ENCODE assay signal across 27 mouse cellular contexts in the genomic region with DNA sequence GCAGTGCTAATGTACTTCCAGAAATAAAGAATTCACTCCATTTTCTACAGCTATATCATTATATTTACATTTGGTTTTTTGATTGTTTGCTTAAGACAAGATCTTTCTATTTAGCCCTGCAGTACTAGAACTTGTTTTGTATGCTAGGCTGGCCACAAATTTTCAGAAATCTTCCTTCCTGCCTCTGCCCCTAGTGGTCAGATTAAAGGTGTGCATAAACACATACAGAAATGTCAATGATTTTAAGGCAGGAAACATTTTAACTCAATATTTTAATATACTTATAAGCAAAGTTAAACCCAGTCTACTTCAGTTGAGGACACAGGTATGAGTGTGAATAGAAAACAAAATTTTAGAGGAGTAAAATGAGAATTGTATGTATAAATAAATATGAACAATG.
DNase-seq lines count a peak whose midpoint lies in the region; TF ChIP-seq lines count a peak whose summit lies in the region.
"Had no signal": no experiment of that assay in that cellular context is flagged by ENCODE, and none has a peak within 500 bp of the region (broad histone marks: within the 10 kb centered on the region; RNA-seq: fewer than 3 reads in every experiment).

No protein-coding gene starts in this region.

- H3K27me3 ChIP-seq in thymus, adult 2 months (ENCODE audit: control insufficient read depth, insufficient read depth, low read length): no peaks in the 10 kb centered on the region
- H3K27me3 ChIP-seq: forebrain, embryonic 15.5 days; heart, embryonic 12.5 days; hindbrain, embryonic 12.5 days; limb, embryonic 13.5 days; liver, embryonic 12.5 days; neural tube, embryonic 15.5 days; Patski had no signal

- H3K4me1 ChIP-seq in thymus, adult 2 months (replicated peaks; ENCODE audit: control insufficient read depth, insufficient read depth, low read length): no peaks in the 10 kb centered on the region
- H3K4me1 ChIP-seq: embryonic facial prominence, embryonic 10.5 days; forebrain, embryonic 15.5 days; heart, embryonic 12.5 days; hindbrain, embryonic 12.5 days; limb, embryonic 13.5 days; liver, embryonic 12.5 days; neural tube, embryonic 15.5 days had no signal

- no peak overlapping the region for H3K27ac ChIP-seq in left cerebral cortex, adult 2 months
- H3K27ac ChIP-seq in thymus, adult 2 months (ENCODE audit: control insufficient read depth, insufficient read depth, low read length): no peak overlapping the region
- H3K27ac ChIP-seq: embryonic facial prominence, embryonic 10.5 days; forebrain, embryonic 15.5 days; hindbrain, embryonic 12.5 days; limb, embryonic 13.5 days; liver, embryonic 12.5 days; neural tube, embryonic 15.5 days had no signal

- H3K36me3 ChIP-seq in thymus, adult 2 months (ENCODE audit: control insufficient read depth, insufficient read depth, low read length): no peaks in the 10 kb centered on the region
- H3K36me3 ChIP-seq: embryonic facial prominence, embryonic 10.5 days; forebrain, embryonic 15.5 days; heart, embryonic 12.5 days; hindbrain, embryonic 12.5 days; limb, embryonic 13.5 days; liver, embryonic 12.5 days; neural tube, embryonic 15.5 days had no signal

- peak; percentile 41 for TF ChIP-seq CTCF in left cerebral cortex, adult 2 months (IDR thresholded peaks at IDR 0.05)
- no peak for TF ChIP-seq CTCF in thymus, adult 2 months (IDR thresholded peaks at IDR 0.05; ENCODE audit: borderline replicate concordance, control insufficient read depth, extremely low read depth, insufficient read depth, low read length, poor library complexity)

- H3K4me3 ChIP-seq in left cerebral cortex, adult 2 months: no peak overlapping the region
- H3K4me3 ChIP-seq in thymus, adult 2 months (ENCODE audit: control insufficient read depth, insufficient read depth, low read length): no peak overlapping the region
- H3K4me3 ChIP-seq: embryonic facial prominence, embryonic 10.5 days; forebrain, embryonic 15.5 days; heart, embryonic 12.5 days; hindbrain, embryonic 12.5 days; limb, embryonic 13.5 days; liver, embryonic 12.5 days; neural tube, embryonic 15.5 days had no signal

- DNase-seq in embryo, embryonic 11 days: peak; percentile 16
- DNase-seq in embryo, embryonic 10.5 days (ENCODE audit: low spot score): no peak
- DNase-seq in left cerebral cortex, adult 2 months (ENCODE audit: extremely low spot score in 1 of 2, low spot score in 2 of 2): no peak
- DNase-seq in left cerebral cortex, postnatal 4 days: no peak
- DNase-seq in ES-CJ7 (ENCODE audit: low read depth, low spot score): peak; percentile 15
- peak; percentile 4 for DNase-seq in retina, postnatal 1 day
- DNase-seq in thymus, adult 2 months: no peak
- DNase-seq: adrenal gland, adult 8-10 months; cerebellum, adult 8-10 months; gastrocnemius, postnatal 14 days; heart, adult 18-20 months; heart, postnatal 10 days; kidney, adult 2 months; kidney, postnatal 10 days; layer of hippocampus, postnatal 36 days; lung, adult 2 months; lung, postnatal 4 days; right cerebral cortex, postnatal 14 days; thymus, postnatal 25 days had no signal

- intact Hi-C loops in left cerebral cortex, adult 2 months (cut with DNase I): no loop called here
- intact Hi-C loops in left cerebral cortex, postnatal 4 days (cut with DNase I): no loop called here

- TF ChIP-seq POLR2A in thymus, adult 2 months (IDR thresholded peaks at IDR 0.05; ENCODE audit: control insufficient read depth, extremely low read depth, insufficient read depth, low read length, poor library complexity): no peak

Comparison
In these comparisons a context has a peak if more than half of its experiments do, and no peak if none do; other contexts are left out.
1. DNase-seq: peak in embryo, embryonic 11 days (single experiment), ES-CJ7 (single experiment) and retina, postnatal 1 day (single experiment); none in embryo, embryonic 10.5 days (single experiment), left cerebral cortex, adult 2 months (0 of 2), left cerebral cortex, postnatal 4 days (single experiment) and thymus, adult 2 months (single experiment).